Mouse (Mus musculus): ENCODE results near the gene Cd300lf. TPM values are rescaled to one million over a fixed set of nuclear protein-coding genes. Genes with fewer than 3 reads are reported as not detected.

The Cd300lf gene
- polyA plus RNA-seq, 1 experiment, result not detected

DNA sequence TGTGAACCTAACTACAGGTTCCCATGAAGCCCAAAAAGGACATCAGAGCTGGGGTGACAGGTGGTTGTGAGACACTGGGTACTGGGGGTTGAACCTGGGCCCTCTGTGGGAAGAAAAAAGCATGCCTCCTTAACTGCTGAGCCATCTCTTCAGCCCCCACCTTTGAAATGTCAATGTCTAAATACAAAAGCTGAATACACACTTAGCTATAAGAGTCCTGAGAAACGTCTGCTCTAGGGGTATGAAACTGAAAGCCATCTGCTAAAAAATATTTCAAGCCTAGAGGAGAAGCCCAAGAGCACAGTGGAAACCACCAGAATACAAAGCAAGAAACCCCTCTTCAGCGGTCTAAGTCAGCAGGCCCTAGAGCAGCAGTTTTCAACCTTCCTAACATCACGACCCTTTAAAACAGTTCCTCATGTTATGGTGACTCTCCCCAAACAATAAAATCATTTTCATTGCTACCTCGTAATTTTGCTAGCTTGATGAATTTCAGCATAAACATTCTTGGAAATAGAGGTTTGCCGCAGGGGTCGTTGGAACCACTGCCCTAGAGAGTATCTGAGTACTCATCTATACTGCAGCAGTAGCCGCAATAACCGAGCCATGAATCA is 1.9 kb downstream of the Cd300lf start:
- Histone ChIP-seq H3K36me3 (ENCODE audit: control insufficient read depth, insufficient read depth) (no peaks in the 10 kb centered on the region), H3ac (ENCODE audit: control insufficient read depth, insufficient read length, low read depth) (no peak overlapping the region), H3K79me3 (ENCODE audit: low read depth) (no peaks in the 10 kb centered on the region), H3K79me2 (ENCODE audit: control insufficient read depth, insufficient read depth) (no peaks in the 10 kb centered on the region), H3K27me3 (ENCODE audit: control insufficient read depth, insufficient read depth, insufficient read length) (peaks cover 3% of the 10 kb centered on the region), H3K4me3 (ENCODE audit: insufficient read depth, poor library complexity, severe bottlenecking) (no peak overlapping the region)
- TF ChIP-seq USF1 (IDR thresholded peaks at IDR 0.05; ENCODE audit: low read depth) (no peak), FOSL1 (IDR thresholded peaks at IDR 0.05; ENCODE audit: insufficient read depth, low read length, poor library complexity, severe bottlenecking) (no peak), MYOG (IDR thresholded peaks at IDR 0.05; ENCODE audit: control insufficient read depth, extremely low read depth, insufficient read length) (no peak), MYOD1 (IDR thresholded peaks at IDR 0.05; ENCODE audit: control insufficient read depth, insufficient read length, low read depth) (no peak), CTCF (IDR thresholded peaks at IDR 0.05; ENCODE audit: control insufficient read depth, insufficient read depth, insufficient read length) (no peak), CEBPB (IDR thresholded peaks at IDR 0.05; ENCODE audit: low read depth) (no peak), MAX (IDR thresholded peaks at IDR 0.05) (no peak)

DNA sequence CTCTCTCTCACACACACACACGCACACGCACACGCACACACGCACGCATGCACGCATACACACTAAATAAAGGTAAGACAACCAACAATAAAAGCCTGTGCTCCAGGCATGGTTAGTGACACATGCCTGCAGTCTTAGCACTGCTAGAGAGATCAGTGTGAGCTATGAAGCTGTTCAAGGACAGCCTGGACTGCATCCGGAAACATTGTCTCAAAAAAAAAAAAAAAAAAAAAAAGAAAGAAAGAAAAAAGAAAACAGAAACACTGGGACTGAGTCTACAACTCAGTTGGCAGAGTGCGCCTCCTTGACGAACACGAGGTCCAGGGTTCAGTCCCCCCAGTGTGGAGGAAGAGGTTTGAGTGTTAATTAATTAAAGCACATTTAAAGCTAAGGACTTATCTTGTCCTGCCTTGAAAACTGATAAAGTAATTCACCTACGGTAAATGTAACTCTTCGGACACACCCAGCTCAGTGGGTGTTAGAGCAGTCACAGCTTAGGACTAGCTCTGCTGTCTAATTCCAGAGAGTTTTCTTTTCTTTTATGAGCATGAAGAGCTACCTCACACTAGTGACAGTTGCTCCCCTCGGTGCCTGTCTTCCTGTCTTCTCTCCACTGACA is 4.2 kb downstream of the Cd300lf start:
- H3K27me3 ChIP-seq (ENCODE audit: control insufficient read depth, insufficient read depth, insufficient read length), result no peaks in the 10 kb centered on the region
- no peak overlapping the region for H3K4me3 ChIP-seq (ENCODE audit: insufficient read depth, poor library complexity, severe bottlenecking)
- no peaks in the 10 kb centered on the region for H3K79me2 ChIP-seq (ENCODE audit: control insufficient read depth, insufficient read depth)
- H3K36me3 ChIP-seq (ENCODE audit: control insufficient read depth, insufficient read depth), result no peaks in the 10 kb centered on the region
- no peaks in the 10 kb centered on the region for H3K79me3 ChIP-seq (ENCODE audit: low read depth)
- TF ChIP-seq USF1 (IDR thresholded peaks at IDR 0.05; ENCODE audit: low read depth) (no peak), CTCF (IDR thresholded peaks at IDR 0.05; ENCODE audit: control insufficient read depth, insufficient read depth, insufficient read length) (no peak), MAX (IDR thresholded peaks at IDR 0.05) (no peak), FOSL1 (IDR thresholded peaks at IDR 0.05; ENCODE audit: insufficient read depth, low read length, poor library complexity, severe bottlenecking) (no peak), MYOD1 (IDR thresholded peaks at IDR 0.05; ENCODE audit: control insufficient read depth, insufficient read length, low read depth) (no peak), MYOG (IDR thresholded peaks at IDR 0.05; ENCODE audit: control insufficient read depth, extremely low read depth, insufficient read length) (no peak), CEBPB (IDR thresholded peaks at IDR 0.05; ENCODE audit: low read depth) (no peak)
- no peak overlapping the region for H3ac ChIP-seq (ENCODE audit: control insufficient read depth, insufficient read length, low read depth)

DNA sequence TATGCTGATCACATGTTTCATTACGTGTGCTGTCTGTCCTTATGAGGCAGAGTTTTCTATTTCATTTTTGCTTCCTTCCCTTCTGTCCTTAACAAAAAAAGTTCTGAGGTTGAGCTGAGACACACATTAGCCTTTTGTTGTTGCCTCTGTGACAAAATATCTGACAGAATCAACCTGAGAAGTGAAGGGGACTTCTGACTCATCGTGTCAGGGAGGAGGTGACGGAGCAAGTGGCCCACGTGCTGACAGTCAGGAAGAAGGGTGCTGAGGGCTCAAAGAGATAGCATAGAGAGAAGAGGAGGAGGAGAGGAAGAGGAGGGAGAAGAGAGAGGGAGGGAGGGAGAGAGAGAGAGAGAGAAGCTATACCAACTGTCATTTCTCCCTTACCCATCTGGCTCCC is 5.3 kb downstream of the Cd300lf start:
- Histone ChIP-seq H3K27me3 (ENCODE audit: control insufficient read depth, insufficient read depth, insufficient read length) (no peaks in the 10 kb centered on the region), H3K79me3 (ENCODE audit: low read depth) (no peaks in the 10 kb centered on the region), H3K4me3 (ENCODE audit: insufficient read depth, poor library complexity, severe bottlenecking) (no peak overlapping the region), H3ac (ENCODE audit: control insufficient read depth, insufficient read length, low read depth) (no peak overlapping the region), H3K79me2 (ENCODE audit: control insufficient read depth, insufficient read depth) (no peaks in the 10 kb centered on the region), H3K36me3 (ENCODE audit: control insufficient read depth, insufficient read depth) (no peaks in the 10 kb centered on the region)
- TF ChIP-seq CTCF (IDR thresholded peaks at IDR 0.05; ENCODE audit: control insufficient read depth, insufficient read depth, insufficient read length), result no peak
- TF ChIP-seq USF1 (IDR thresholded peaks at IDR 0.05; ENCODE audit: low read depth), result no peak
- no peak for TF ChIP-seq MYOD1 (IDR thresholded peaks at IDR 0.05; ENCODE audit: control insufficient read depth, insufficient read length, low read depth)
- TF ChIP-seq MYOG (IDR thresholded peaks at IDR 0.05; ENCODE audit: control insufficient read depth, extremely low read depth, insufficient read length), result no peak
- no peak for TF ChIP-seq CEBPB (IDR thresholded peaks at IDR 0.05; ENCODE audit: low read depth)
- TF ChIP-seq FOSL1 (IDR thresholded peaks at IDR 0.05; ENCODE audit: insufficient read depth, low read length, poor library complexity, severe bottlenecking), result no peak
- TF ChIP-seq MAX (IDR thresholded peaks at IDR 0.05), result no peak

DNA sequence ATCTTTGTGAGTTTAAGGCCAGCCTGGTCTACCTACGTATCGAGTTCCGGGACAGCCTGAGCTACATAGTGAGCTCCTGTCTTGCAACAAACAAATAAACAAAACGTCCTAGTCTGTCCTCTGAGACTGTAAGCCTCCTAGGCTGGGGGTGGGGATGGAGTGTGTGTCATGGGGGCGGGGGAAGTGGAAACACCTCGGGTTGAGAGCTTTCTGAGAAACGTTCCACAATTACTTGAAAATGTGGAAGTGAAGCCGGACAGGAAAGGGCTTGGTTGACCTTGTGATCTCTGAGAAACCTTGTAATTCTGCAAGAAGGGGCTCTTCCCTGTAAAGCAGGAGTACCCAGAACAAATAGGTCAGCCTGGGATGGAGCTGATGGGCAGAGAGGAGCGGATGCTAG is 14.4 kb downstream of the Cd300lf start:
- H3K79me2 ChIP-seq (ENCODE audit: control insufficient read depth, insufficient read depth), result no peaks in the 10 kb centered on the region
- H3ac ChIP-seq (ENCODE audit: control insufficient read depth, insufficient read length, low read depth), result no peak overlapping the region
- TF ChIP-seq MYOG (IDR thresholded peaks at IDR 0.05; ENCODE audit: control insufficient read depth, extremely low read depth, insufficient read length) (no peak), CEBPB (IDR thresholded peaks at IDR 0.05; ENCODE audit: low read depth) (no peak), MAX (IDR thresholded peaks at IDR 0.05) (no peak), USF1 (IDR thresholded peaks at IDR 0.05; ENCODE audit: low read depth) (no peak), FOSL1 (IDR thresholded peaks at IDR 0.05; ENCODE audit: insufficient read depth, low read length, poor library complexity, severe bottlenecking) (no peak), CTCF (IDR thresholded peaks at IDR 0.05; ENCODE audit: control insufficient read depth, insufficient read depth, insufficient read length) (no peak), MYOD1 (IDR thresholded peaks at IDR 0.05; ENCODE audit: control insufficient read depth, insufficient read length, low read depth) (no peak)

DNA sequence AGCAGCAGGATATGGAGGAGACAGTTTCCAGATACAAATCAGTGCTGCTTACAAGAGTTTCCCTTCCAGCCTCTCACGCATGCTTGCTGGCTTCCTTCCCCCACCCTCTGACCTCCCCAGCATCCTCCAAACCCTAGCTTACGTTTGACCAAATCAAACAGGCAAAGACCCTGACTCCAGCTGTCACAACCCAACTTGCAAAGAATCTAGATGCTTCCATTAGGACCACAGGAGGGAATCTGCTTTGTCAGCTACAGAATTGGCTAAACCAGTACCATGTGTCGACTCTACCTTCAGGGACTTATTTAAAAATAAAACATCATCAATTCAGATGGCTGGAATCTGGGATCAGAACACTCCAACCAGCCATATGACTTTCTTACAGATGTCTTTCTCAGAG is 21.6 kb downstream of the Cd300lf start:
- Histone ChIP-seq H3K36me3 (ENCODE audit: control insufficient read depth, insufficient read depth) (no peaks in the 10 kb centered on the region), H3K79me3 (ENCODE audit: low read depth) (no peaks in the 10 kb centered on the region), H3K79me2 (ENCODE audit: control insufficient read depth, insufficient read depth) (no peaks in the 10 kb centered on the region), H3ac (ENCODE audit: control insufficient read depth, insufficient read length, low read depth) (no peak overlapping the region), H3K27me3 (ENCODE audit: control insufficient read depth, insufficient read depth, insufficient read length) (peaks cover 15% of the 10 kb centered on the region), H3K4me3 (ENCODE audit: insufficient read depth, poor library complexity, severe bottlenecking) (no peak overlapping the region)
- TF ChIP-seq MYOD1 (IDR thresholded peaks at IDR 0.05; ENCODE audit: control insufficient read depth, insufficient read length, low read depth), result no peak
- TF ChIP-seq MAX (IDR thresholded peaks at IDR 0.05), result no peak
- no peak for TF ChIP-seq CTCF (IDR thresholded peaks at IDR 0.05; ENCODE audit: control insufficient read depth, insufficient read depth, insufficient read length)
- TF ChIP-seq MYOG (IDR thresholded peaks at IDR 0.05; ENCODE audit: control insufficient read depth, extremely low read depth, insufficient read length), result no peak
- TF ChIP-seq CEBPB (IDR thresholded peaks at IDR 0.05; ENCODE audit: low read depth), result no peak
- no peak for TF ChIP-seq FOSL1 (IDR thresholded peaks at IDR 0.05; ENCODE audit: insufficient read depth, low read length, poor library complexity, severe bottlenecking)
- TF ChIP-seq USF1 (IDR thresholded peaks at IDR 0.05; ENCODE audit: low read depth), result no peak

More for the DNA sequence above, 14.4 kb downstream of the Cd300lf start:
- Histone ChIP-seq H3K36me3 (ENCODE audit: control insufficient read depth, insufficient read depth) (no peaks in the 10 kb centered on the region), H3K79me3 (ENCODE audit: low read depth) (no peaks in the 10 kb centered on the region), H3K27me3 (ENCODE audit: control insufficient read depth, insufficient read depth, insufficient read length) (peaks cover 20% of the 10 kb centered on the region), H3K4me3 (ENCODE audit: insufficient read depth, poor library complexity, severe bottlenecking) (no peak overlapping the region)
